Comparison of ENCODE assay signal across 9 mouse cellular contexts in genomic region chr19:37018931-37019330, GRCm38 (mm10).
DNase-seq lines count a peak whose midpoint lies in the region; ATAC-seq and TF ChIP-seq lines count a peak whose summit lies in the region.
"Had no signal": no experiment of that assay in that cellular context is flagged by ENCODE, and none has a peak within 500 bp of the region (broad histone marks: within the 10 kb centered on the region; RNA-seq: fewer than 3 reads in every experiment).

No protein-coding gene starts in this region.

- whole genome bisulfite sequencing in kidney, embryonic 16.5 days, result 61% methylated on average over 5 of the region's 5 CpGs
- 56% methylated on average over 5 of the region's 5 CpGs for WGBS in embryonic facial prominence, embryonic 14.5 days
- WGBS in intestine, embryonic 16.5 days, result 53% methylated on average over 5 of the region's 5 CpGs
- WGBS in midbrain, postnatal 0 days, result 48% methylated on average over 5 of the region's 5 CpGs

- 0 out of 2 replicates have a peak, but pooled peaks cover 11% of the 10 kb centered on the region for H3K9me3 ChIP-seq in kidney, embryonic 16.5 days (ENCODE audit: low read length)
- peaks cover 12% of the 10 kb centered on the region for H3K9me3 ChIP-seq in embryonic facial prominence, embryonic 14.5 days (ENCODE audit: control insufficient read depth, low read length)
- no peaks in the 10 kb centered on the region for H3K9me3 ChIP-seq in intestine, embryonic 16.5 days (ENCODE audit: control insufficient read depth, low read length)
- H3K9me3 ChIP-seq in midbrain, postnatal 0 days (ENCODE audit: low read length), result 0 out of 2 replicates have a peak, but pooled peaks cover 4% of the 10 kb centered on the region

- H3K9ac ChIP-seq in kidney, embryonic 16.5 days (replicated peaks; ENCODE audit: low read length), result 0 out of 2 replicates have a peak overlapping the region, but pooled peaks have one; percentile 57
- peak overlapping the region; percentile 41 for H3K9ac ChIP-seq in embryonic facial prominence, embryonic 14.5 days (ENCODE audit: low read depth, low read length)
- peak overlapping the region; percentile 60; the same call in 1 of the 2 replicates for H3K9ac ChIP-seq in intestine, embryonic 16.5 days (ENCODE audit: low read depth, low read length)
- peak overlapping the region; percentile 51; the same call in 1 of the 2 replicates for H3K9ac ChIP-seq in midbrain, postnatal 0 days (replicated peaks; ENCODE audit: low read length, poor library complexity, severe bottlenecking)

- no peaks in the 10 kb centered on the region for H3K27me3 ChIP-seq in kidney, embryonic 16.5 days (ENCODE audit: insufficient read depth, low read length)
- H3K27me3 ChIP-seq in embryonic facial prominence, embryonic 14.5 days (replicated peaks; ENCODE audit: control insufficient read depth, insufficient read depth, low read length), result no peaks in the 10 kb centered on the region
- H3K27me3 ChIP-seq in intestine, embryonic 16.5 days (replicated peaks; ENCODE audit: control insufficient read depth, insufficient read depth, low read length), result no peaks in the 10 kb centered on the region
- H3K27me3 ChIP-seq in midbrain, postnatal 0 days (ENCODE audit: insufficient read depth, low read length), result no peaks in the 10 kb centered on the region

- peak overlapping the region; percentile 55 for H3K4me2 ChIP-seq in kidney, embryonic 16.5 days (replicated peaks; ENCODE audit: low read depth, low read length)
- H3K4me2 ChIP-seq in embryonic facial prominence, embryonic 14.5 days (ENCODE audit: low read depth, low read length), result peak overlapping the region; percentile 51
- peak overlapping the region; percentile 68 for H3K4me2 ChIP-seq in intestine, embryonic 16.5 days (ENCODE audit: low read depth, low read length)
- H3K4me2 ChIP-seq in midbrain, postnatal 0 days (ENCODE audit: low read depth, low read length, poor library complexity, severe bottlenecking), result peak overlapping the region; percentile 44

- H3K4me3 ChIP-seq in kidney, embryonic 16.5 days (ENCODE audit: low read length), result peak overlapping the region; percentile 55
- H3K4me3 ChIP-seq in embryonic facial prominence, embryonic 14.5 days (ENCODE audit: low read depth, low read length), result peak overlapping the region; percentile 36
- H3K4me3 ChIP-seq in intestine, embryonic 16.5 days (ENCODE audit: low read length), result peak overlapping the region; percentile 52
- H3K4me3 ChIP-seq in midbrain, postnatal 0 days (ENCODE audit: low read depth, low read length), result peak overlapping the region; percentile 26

- no peak for DNase-seq in kidney, postnatal 25 days
- DNase-seq in embryonic facial prominence, embryonic 14.5 days (ENCODE audit: low spot score), result no peak
- DNase-seq in midbrain, postnatal 0 days (ENCODE audit: low spot score), result no peak
- no peak for DNase-seq in adrenal gland, adult 18-20 months (ENCODE audit: low spot score in 2 of 2)
- no peak for DNase-seq in ovary, adult 18-20 months (ENCODE audit: low spot score)
- no peak for DNase-seq in left cerebral cortex, postnatal 4 days
- DNase-seq: cerebellum, adult 11 months had no signal

- no peak for ATAC-seq in kidney, embryonic 16.5 days (ENCODE audit: low FRiP score, low TSS enrichment)
- ATAC-seq in embryonic facial prominence, embryonic 14.5 days (ENCODE audit: low read depth), result 0 out of 2 replicates have a peak, but pooled peaks have one; percentile 8
- ATAC-seq in intestine, embryonic 16.5 days, result peak; percentile 40; the same call in 1 of the 2 replicates
- ATAC-seq in midbrain, postnatal 0 days (ENCODE audit: low FRiP score), result no peak

- 0 out of 2 replicates have a peak, but pooled peaks cover 4% of the 10 kb centered on the region for H3K4me1 ChIP-seq in kidney, embryonic 16.5 days (ENCODE audit: insufficient read depth, low read length)
- H3K4me1 ChIP-seq in embryonic facial prominence, embryonic 14.5 days (ENCODE audit: control insufficient read depth, insufficient read depth, low read length), result no peaks in the 10 kb centered on the region
- peaks cover 3% of the 10 kb centered on the region; the same call in 1 of the 2 replicates for H3K4me1 ChIP-seq in intestine, embryonic 16.5 days (ENCODE audit: control insufficient read depth, insufficient read depth, low read length)
- H3K4me1 ChIP-seq in midbrain, postnatal 0 days (ENCODE audit: insufficient read depth, low read length), result peaks cover 3% of the 10 kb centered on the region; the same call in 1 of the 2 replicates

- no peak overlapping the region for H3K27ac ChIP-seq in kidney, embryonic 16.5 days (ENCODE audit: low read length)
- H3K27ac ChIP-seq in embryonic facial prominence, embryonic 14.5 days (replicated peaks; ENCODE audit: low read depth, low read length), result no peak overlapping the region
- no peak overlapping the region for H3K27ac ChIP-seq in intestine, embryonic 16.5 days (ENCODE audit: low read length)
- no peak overlapping the region for H3K27ac ChIP-seq in midbrain, postnatal 0 days (ENCODE audit: low read depth, low read length)

- no peak for TF ChIP-seq CTCF in midbrain, postnatal 0 days (IDR thresholded peaks at IDR 0.05)

- intact Hi-C loops in left cerebral cortex, postnatal 4 days (cut with DNase I), result no loop called here

- H3K36me3 ChIP-seq in kidney, embryonic 16.5 days (ENCODE audit: insufficient read depth, low read length), result 0 out of 2 replicates have a peak, but pooled peaks cover 5% of the 10 kb centered on the region
- H3K36me3 ChIP-seq in embryonic facial prominence, embryonic 14.5 days (ENCODE audit: control insufficient read depth, insufficient read depth, low read length), result peaks cover 5% of the 10 kb centered on the region; the same call in 1 of the 2 replicates
- H3K36me3 ChIP-seq in intestine, embryonic 16.5 days (ENCODE audit: control insufficient read depth, insufficient read depth, low read length), result no peaks in the 10 kb centered on the region
- H3K36me3 ChIP-seq in midbrain, postnatal 0 days (ENCODE audit: insufficient read depth, low read length), result no peaks in the 10 kb centered on the region

Comparison
In these comparisons a context has a peak if more than half of its experiments do, and no peak if none do; other contexts are left out.
1. ATAC-seq: peak in embryonic facial prominence, embryonic 14.5 days (single experiment) and intestine, embryonic 16.5 days (single experiment); none in kidney, embryonic 16.5 days (single experiment) and midbrain, postnatal 0 days (single experiment).
2. Peak in every context shown above with its lines, with median percentiles within 50 percentile points of each other: H3K4me2 ChIP-seq, H3K4me3 ChIP-seq and H3K9ac ChIP-seq.